Mouse (Mus musculus) intestine, embryonic 14.5 days (tissue): ENCODE results near the gene Tmem108. TPM values are rescaled to one million over a fixed set of nuclear protein-coding genes. Genes with fewer than 3 reads are reported as not detected.

ENCODE experiments used
- ATAC-seq: fragments of 200-750 bp; cut with Nextera tagmentation; replicated peaks from 2 replicates; pipeline ENCODE4 v1.8.0; 2017; ENCODE audit warnings: low read depth, moderate number of reproducible peaks, moderate TSS enrichment, moderate library complexity; ENCODE audit not compliant: low FRiP score, low TSS enrichment
- DNase-seq: peaks from one replicate; pipeline ENCODE4 v3.0.0-alpha.2; 2018; ENCODE audit warnings: low spot score
- H3K27ac ChIP-seq: fragments of 300-500 bp; sonication (generic); 2 replicates; pipeline ENCODE4 v1.5.1; 2014; ENCODE audit warnings: low read depth, mild to moderate bottlenecking, control low read depth
- H3K27me3 ChIP-seq: fragments of 300-500 bp; sonication (generic); replicated peaks from 2 replicates; pipeline ENCODE4 v1.6.1; 2014; ENCODE audit warnings: low read length, control low read depth; ENCODE audit not compliant: control insufficient read depth, insufficient read depth
- H3K36me3 ChIP-seq: fragments of 300-500 bp; sonication (generic); 2 replicates; pipeline ENCODE4 v1.6.1; 2014; ENCODE audit warnings: low read length, control low read depth; ENCODE audit not compliant: control insufficient read depth, insufficient read depth
- H3K4me1 ChIP-seq: fragments of 300-500 bp; sonication (generic); replicated peaks from 2 replicates; pipeline ENCODE4 v1.6.1; 2014; ENCODE audit warnings: low read length, control low read depth, mixed read lengths; ENCODE audit not compliant: control insufficient read depth, insufficient read depth
- H3K4me2 ChIP-seq: fragments of 300-500 bp; sonication (generic); 2 replicates; pipeline ENCODE4 v1.6.1; 2014; ENCODE audit warnings: low read length
- H3K4me3 ChIP-seq: fragments of 300-500 bp; sonication (generic); 2 replicates; pipeline ENCODE4 v1.5.1; 2014; ENCODE audit warnings: low read depth, low read length, control low read depth, mixed read lengths
- H3K9ac ChIP-seq: fragments of 300-500 bp; sonication (generic); 2 replicates; pipeline ENCODE4 v1.6.1; 2014; ENCODE audit warnings: mild to moderate bottlenecking, low read length
- H3K9me3 ChIP-seq: fragments of 300-500 bp; sonication (generic); 2 replicates; pipeline ENCODE4 v1.6.1; 2016; ENCODE audit warnings: low read length, control low read depth; ENCODE audit not compliant: control insufficient read depth
- WGBS: fragments of 180-500 bp; shearing (Covaris S2); extraction: QIAGEN DNeasy Blood & Tissue Kit; methylation state at CpG from one replicate; pipeline ENCODE4 v1.1.7; 2014; 5-methylcytosine and 5-hydroxymethylcytosine counted together
- polyA plus RNA-seq: library from polyadenylated mRNA; unstranded; fragments of >200 nt; fragmentation: Nextera tagmentation; extraction: Ambion mirVana; gene quantifications from 2 replicates; pipeline ENCODE4 v1.2.1, GENCODE M21; 2014

Gene Tmem108
- polyA plus RNA-seq, 1 experiment from 2014 or later: 21.2 TPM

- H3K4me1 ChIP-seq: no peaks in the 10 kb centered on the region
- H3K36me3 ChIP-seq: no peaks in the 10 kb centered on the region
- no peak overlapping the region for H3K4me2 ChIP-seq
- H3K4me3 ChIP-seq: no peak overlapping the region
- H3K9ac ChIP-seq: no peak overlapping the region
- no peak overlapping the region for H3K27ac ChIP-seq
- H3K9me3 ChIP-seq: no peaks in the 10 kb centered on the region
- no peaks in the 10 kb centered on the region for H3K27me3 ChIP-seq
- ATAC-seq (no peak), DNase-seq (no peak)
- WGBS: 98% methylated on average over 5 of the region's 5 CpGs
Measured at GRCm38 (mm10) chr9:103702452-103702851, 59.2 kb downstream of the Tmem108 start.

- no peak overlapping the region for H3K27ac ChIP-seq
- no peak for ATAC-seq
- no peak overlapping the region for H3K9ac ChIP-seq
- no peak overlapping the region for H3K4me3 ChIP-seq
- no peak for DNase-seq
- no peak overlapping the region for H3K4me2 ChIP-seq
- H3K9me3 ChIP-seq: no peaks in the 10 kb centered on the region
- H3K36me3 ChIP-seq: no peaks in the 10 kb centered on the region
- H3K4me1 ChIP-seq: no peaks in the 10 kb centered on the region
- H3K27me3 ChIP-seq: no peaks in the 10 kb centered on the region
- 72% methylated on average over 4 of the region's 4 CpGs for WGBS
Measured at GRCm38 (mm10) chr9:103701448-103701847, 60.2 kb downstream of the Tmem108 start.

GRCm38 (mm10) chr9:103700240-103700639 is 61.4 kb downstream of the Tmem108 start:
- Histone ChIP-seq H3K27ac (no peak overlapping the region), H3K9ac (no peak overlapping the region), H3K4me3 (no peak overlapping the region), H3K27me3 (no peaks in the 10 kb centered on the region), H3K36me3 (no peaks in the 10 kb centered on the region), H3K4me1 (no peaks in the 10 kb centered on the region), H3K9me3 (no peaks in the 10 kb centered on the region), H3K4me2 (no peak overlapping the region)
- no peak for DNase-seq
- 79% methylated on average over 1 of the region's 1 CpGs for WGBS
- ATAC-seq: no peak

- 46% methylated on average over 6 of the region's 6 CpGs for WGBS
- no peaks in the 10 kb centered on the region for H3K36me3 ChIP-seq
- no peaks in the 10 kb centered on the region for H3K9me3 ChIP-seq
- no peak overlapping the region for H3K4me2 ChIP-seq
- no peak overlapping the region for H3K27ac ChIP-seq
- no peaks in the 10 kb centered on the region for H3K4me1 ChIP-seq
- DNase-seq (no peak), ATAC-seq (no peak)
- no peak overlapping the region for H3K4me3 ChIP-seq
- no peak overlapping the region for H3K9ac ChIP-seq
- H3K27me3 ChIP-seq: no peaks in the 10 kb centered on the region
Measured at GRCm38 (mm10) chr9:103696967-103697366, 64.7 kb downstream of the Tmem108 start.

DNA sequence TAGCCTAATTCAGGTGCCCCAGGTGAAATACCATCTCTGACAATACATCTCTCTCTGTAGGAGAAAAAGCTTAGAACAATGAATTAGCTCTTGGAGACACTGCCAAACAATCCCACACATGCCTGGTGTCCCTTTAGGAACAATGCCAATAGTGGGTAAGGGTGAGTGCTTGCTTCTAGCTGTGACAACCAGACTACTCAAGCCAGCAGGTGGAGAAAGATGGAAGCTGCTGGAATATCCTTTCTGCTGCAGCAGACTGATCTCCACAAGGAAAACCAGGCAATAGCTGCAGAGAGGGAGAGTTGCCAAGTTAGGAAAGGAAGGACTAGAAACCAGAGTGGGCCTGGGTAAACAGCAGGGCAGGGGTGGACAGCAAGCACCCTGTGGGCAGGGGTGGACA is 67.8 kb downstream of the Tmem108 start:
- DNase-seq (no peak), ATAC-seq (no peak)
- Histone ChIP-seq H3K27ac (no peak overlapping the region), H3K9me3 (no peaks in the 10 kb centered on the region), H3K4me2 (no peak overlapping the region), H3K4me3 (no peak overlapping the region), H3K36me3 (no peaks in the 10 kb centered on the region), H3K27me3 (no peaks in the 10 kb centered on the region), H3K9ac (no peak overlapping the region), H3K4me1 (no peaks in the 10 kb centered on the region)

DNA sequence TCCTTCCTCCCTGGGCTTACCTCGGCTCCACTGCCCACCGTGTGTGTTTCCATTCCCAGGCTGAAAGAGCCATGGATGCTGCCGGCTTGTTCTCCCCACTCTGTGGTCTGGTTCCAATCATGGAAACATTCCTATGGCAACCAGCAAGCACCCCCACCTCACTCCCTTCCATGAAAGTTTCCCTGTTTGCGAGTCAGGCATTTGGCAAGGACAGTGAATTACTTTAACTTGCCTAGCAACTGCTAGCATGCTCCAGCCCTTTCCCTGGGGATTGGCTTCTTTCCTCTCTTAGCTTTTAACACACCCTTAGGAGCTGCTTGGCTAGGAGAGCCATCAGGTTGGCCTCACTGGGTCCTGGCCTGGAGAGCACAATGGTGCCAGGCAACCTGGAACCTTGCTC is 68.9 kb downstream of the Tmem108 start:
- no peaks in the 10 kb centered on the region for H3K27me3 ChIP-seq
- no peak overlapping the region for H3K27ac ChIP-seq
- no peak overlapping the region for H3K9ac ChIP-seq
- no peak overlapping the region for H3K4me3 ChIP-seq
- WGBS: 42% methylated on average over 4 of the region's 4 CpGs
- no peaks in the 10 kb centered on the region for H3K9me3 ChIP-seq
- H3K4me2 ChIP-seq: no peak overlapping the region
- ATAC-seq (peak; percentile 62; the same call in 1 of the 2 replicates), DNase-seq (no peak)
- no peaks in the 10 kb centered on the region for H3K36me3 ChIP-seq
- H3K4me1 ChIP-seq: no peaks in the 10 kb centered on the region

DNA sequence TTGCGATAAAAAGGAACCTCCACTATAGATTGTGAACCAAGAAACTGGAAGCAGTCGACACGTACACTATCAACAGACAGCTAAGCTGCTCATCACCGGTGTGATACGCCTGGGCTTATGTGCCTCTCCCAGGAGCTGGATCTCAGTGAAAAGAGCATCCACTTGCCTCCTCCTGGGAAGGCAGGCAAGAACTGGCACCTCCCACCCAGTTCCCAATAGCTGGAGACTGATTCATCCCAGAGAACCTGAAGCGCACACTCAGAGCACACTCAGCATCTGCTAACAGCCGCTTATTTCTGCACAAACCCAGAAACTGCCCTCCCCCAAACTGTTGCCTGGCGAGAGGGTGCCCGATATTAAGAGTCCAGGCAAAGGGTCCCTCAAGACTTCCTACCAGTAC is 69.8 kb downstream of the Tmem108 start:
- Histone ChIP-seq H3K36me3 (no peaks in the 10 kb centered on the region), H3K4me3 (no peak overlapping the region), H3K27ac (no peak overlapping the region), H3K27me3 (no peaks in the 10 kb centered on the region), H3K4me2 (no peak overlapping the region), H3K4me1 (no peaks in the 10 kb centered on the region), H3K9ac (no peak overlapping the region), H3K9me3 (no peaks in the 10 kb centered on the region)
- no peak for ATAC-seq
- 84% methylated on average over 9 of the region's 9 CpGs for WGBS
- DNase-seq: no peak

- H3K4me1 ChIP-seq: no peaks in the 10 kb centered on the region
- H3K4me3 ChIP-seq: no peak overlapping the region
- 43% methylated on average over 3 of the region's 3 CpGs for WGBS
- ATAC-seq (no peak), DNase-seq (no peak)
- H3K27ac ChIP-seq: no peak overlapping the region
- H3K36me3 ChIP-seq: no peaks in the 10 kb centered on the region
- no peaks in the 10 kb centered on the region for H3K9me3 ChIP-seq
- H3K9ac ChIP-seq: no peak overlapping the region
- no peaks in the 10 kb centered on the region for H3K27me3 ChIP-seq
- H3K4me2 ChIP-seq: no peak overlapping the region
Measured at GRCm38 (mm10) chr9:103690446-103690845, 71.2 kb downstream of the Tmem108 start.

DNA sequence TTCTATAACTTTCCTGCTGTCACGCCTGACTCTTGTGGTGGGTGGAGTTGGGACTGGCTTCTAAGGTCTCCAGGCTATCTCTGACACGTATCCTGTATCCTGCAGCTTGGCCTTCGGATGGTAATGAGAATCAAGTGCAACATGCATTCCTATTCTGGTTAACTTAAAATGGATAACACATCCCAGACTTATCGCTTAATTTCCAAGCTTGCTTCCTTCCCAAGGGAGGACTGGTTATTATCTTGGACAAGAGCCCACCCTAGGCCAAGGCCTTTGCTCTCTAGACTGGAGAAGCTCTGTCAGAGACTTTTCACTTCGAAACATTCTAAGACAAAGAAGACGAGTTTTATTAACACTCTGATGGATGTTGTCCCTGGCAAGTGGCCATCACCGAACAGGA is 71.9 kb downstream of the Tmem108 start:
- no peaks in the 10 kb centered on the region for H3K36me3 ChIP-seq
- H3K9me3 ChIP-seq: no peaks in the 10 kb centered on the region
- H3K4me1 ChIP-seq: no peaks in the 10 kb centered on the region
- no peak overlapping the region for H3K4me3 ChIP-seq
- H3K27ac ChIP-seq: no peak overlapping the region
- no peak for DNase-seq
- H3K27me3 ChIP-seq: no peaks in the 10 kb centered on the region
- 53% methylated on average over 7 of the region's 7 CpGs for WGBS
- no peak overlapping the region for H3K4me2 ChIP-seq
- no peak for ATAC-seq
- no peak overlapping the region for H3K9ac ChIP-seq
